Mouse (Mus musculus) E14TG2a.4 (cell line): ENCODE data around the gene Sorbs2.
A peak's percentile ranks its signal among the peaks of the same experiment; 100 is the strongest.

ENCODE experiments used
- H3K27me3 ChIP-seq: 2 replicates; pipeline ENCODE4 v1.6.1; 2014; ENCODE audit warnings: low read length, control low read depth; ENCODE audit not compliant: insufficient read depth
- H3K36me3 ChIP-seq: 2 replicates; pipeline ENCODE4 v1.6.1; 2014; ENCODE audit warnings: low read length, control low read depth; ENCODE audit not compliant: insufficient read depth
- H3K4me1 ChIP-seq: replicated peaks from 2 replicates; pipeline ENCODE4 v1.6.1; 2014; ENCODE audit warnings: low read depth, low read length, control low read depth
- H3K4me3 ChIP-seq: replicated peaks from 2 replicates; pipeline ENCODE4 v1.5.1; 2014; ENCODE audit warnings: mild to moderate bottlenecking, low read length
- H3K9me3 ChIP-seq: 2 replicates; pipeline ENCODE4 v1.6.1; 2014; ENCODE audit warnings: low read length, control low read depth
- CTCF ChIP-seq: conservative IDR thresholded peaks from 2 replicates; pipeline ENCODE4 v1.5.1; 2014; ENCODE audit warnings: low read length
- NANOG ChIP-seq: IDR thresholded peaks from 2 replicates; pipeline ENCODE4 v1.6.1; 2014; ENCODE audit warnings: borderline replicate concordance, low read length, mixed read lengths
- POU5F1 ChIP-seq: IDR thresholded peaks from 2 replicates; pipeline ENCODE4 v1.6.1; 2014; ENCODE audit warnings: low read length, borderline replicate concordance

The Sorbs2 gene

DNA sequence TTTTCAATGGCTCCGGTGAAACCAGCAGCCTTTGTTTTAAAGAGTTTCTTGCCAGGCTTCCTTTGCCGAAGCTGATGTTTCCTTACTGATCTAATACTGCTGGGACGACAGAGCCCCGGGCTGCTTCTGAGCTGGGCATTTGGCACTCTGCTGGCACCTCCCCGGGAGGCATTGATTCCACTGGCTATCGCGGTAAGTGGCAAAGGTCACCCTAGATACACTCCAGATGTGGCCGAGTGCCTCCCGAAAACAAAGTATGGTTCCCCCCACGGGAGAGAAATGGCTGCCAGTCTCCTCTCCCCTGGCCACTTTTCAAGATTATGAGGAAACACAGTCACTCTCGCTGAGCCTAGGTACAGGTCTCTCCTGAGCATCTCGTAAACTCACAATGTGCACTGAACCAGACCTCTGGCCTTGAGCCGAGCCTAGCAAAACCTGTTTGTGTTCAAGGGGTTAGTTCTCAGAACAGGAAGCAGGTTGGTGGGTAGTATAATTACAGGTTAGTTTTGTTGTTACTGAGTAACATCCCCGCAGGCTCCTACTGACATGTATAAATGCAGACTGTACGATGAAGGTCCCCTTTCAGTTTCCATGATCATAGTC, 114.1 kb downstream of the Sorbs2 start:
- H3K4me3 ChIP-seq, result no peak overlapping the region
- H3K9me3 ChIP-seq, result peaks cover 10% of the 10 kb centered on the region
- TF ChIP-seq POU5F1 (no peak), NANOG (no peak), CTCF (no peak)
- peaks cover 19% of the 10 kb centered on the region for H3K27me3 ChIP-seq
- no peaks in the 10 kb centered on the region for H3K4me1 ChIP-seq
- no peaks in the 10 kb centered on the region for H3K36me3 ChIP-seq

DNA sequence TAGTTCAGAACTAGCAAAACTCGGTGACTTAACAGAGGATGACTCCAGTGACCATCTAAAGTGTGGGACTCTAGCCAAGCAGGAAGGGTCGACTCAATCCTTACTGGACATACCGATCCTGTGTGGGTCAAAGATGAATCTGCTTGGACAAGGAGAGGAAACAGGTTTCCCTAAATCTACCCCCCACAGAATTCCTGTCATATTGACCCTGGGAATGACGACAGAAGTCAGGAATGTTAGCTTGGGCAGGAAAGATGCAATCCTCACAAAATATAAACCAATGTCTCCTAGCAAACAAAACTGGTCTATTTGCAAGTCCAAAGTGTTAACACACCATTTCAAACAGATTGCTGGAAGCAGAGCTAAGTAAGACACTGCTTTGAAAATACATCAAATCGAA, 118.8 kb downstream of the Sorbs2 start:
- H3K9me3 ChIP-seq, result peaks cover 10% of the 10 kb centered on the region
- peaks cover 25% of the 10 kb centered on the region for H3K27me3 ChIP-seq
- no peak for TF ChIP-seq NANOG
- no peak for TF ChIP-seq CTCF
- TF ChIP-seq POU5F1, result no peak
- no peak overlapping the region for H3K4me3 ChIP-seq
- H3K4me1 ChIP-seq, result peaks cover 3% of the 10 kb centered on the region; the same call in 1 of the 2 replicates
- H3K36me3 ChIP-seq, result no peaks in the 10 kb centered on the region

DNA sequence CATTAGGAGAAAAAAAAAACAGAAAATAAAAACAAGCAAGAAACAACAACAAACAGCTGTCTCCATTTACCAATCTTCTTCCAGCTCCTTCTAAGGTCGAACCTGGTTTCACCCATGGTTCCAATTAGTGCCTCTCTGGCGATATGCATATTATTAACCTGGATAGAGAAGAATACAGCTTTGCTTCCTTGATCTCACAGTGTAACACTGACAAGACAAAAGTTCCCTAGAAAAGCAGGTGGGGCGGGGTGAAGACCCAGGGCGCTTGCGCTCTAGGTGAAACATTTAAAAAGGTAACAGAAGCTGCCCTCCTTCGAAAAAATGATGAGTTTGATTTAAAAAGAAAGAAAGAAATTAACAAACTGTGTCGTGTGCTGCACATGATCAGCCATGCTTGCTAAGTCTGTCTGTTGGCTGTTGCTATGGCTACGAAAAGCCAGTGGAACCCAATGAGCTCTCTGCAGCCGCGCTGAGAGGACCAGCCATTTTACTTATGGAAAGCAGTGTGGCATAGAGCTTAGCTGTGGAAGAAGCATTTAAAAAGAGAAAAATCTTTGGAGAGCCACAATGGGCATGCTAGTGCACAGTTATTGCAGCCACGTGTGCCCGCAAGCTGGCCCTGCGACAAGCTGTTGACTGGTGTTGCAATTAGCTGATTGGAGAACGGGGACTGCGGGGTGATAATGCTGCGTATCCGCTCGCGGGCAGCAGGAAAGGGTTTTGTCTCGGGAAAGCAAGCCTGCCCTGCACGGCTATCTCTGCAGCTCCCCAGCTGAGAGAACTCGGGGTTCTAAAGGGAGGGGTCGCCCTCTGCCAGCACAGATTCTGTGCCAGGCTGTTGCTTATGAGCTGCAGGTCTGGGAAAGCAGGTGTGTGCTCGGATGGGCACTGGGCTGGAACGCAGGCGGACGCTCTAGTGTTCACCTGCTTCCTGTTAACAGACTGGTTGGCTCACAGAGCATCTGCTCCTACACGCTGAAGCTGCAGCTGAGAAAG, 120.0 kb downstream of the Sorbs2 start:
- peaks cover 10% of the 10 kb centered on the region for H3K9me3 ChIP-seq
- peak overlapping the region; percentile 78 for H3K4me3 ChIP-seq
- H3K27me3 ChIP-seq, result peaks cover 25% of the 10 kb centered on the region
- H3K4me1 ChIP-seq, result peaks cover 3% of the 10 kb centered on the region; the same call in 1 of the 2 replicates
- no peaks in the 10 kb centered on the region for H3K36me3 ChIP-seq
- TF ChIP-seq POU5F1 (no peak), CTCF (no peak), NANOG (no peak)

DNA sequence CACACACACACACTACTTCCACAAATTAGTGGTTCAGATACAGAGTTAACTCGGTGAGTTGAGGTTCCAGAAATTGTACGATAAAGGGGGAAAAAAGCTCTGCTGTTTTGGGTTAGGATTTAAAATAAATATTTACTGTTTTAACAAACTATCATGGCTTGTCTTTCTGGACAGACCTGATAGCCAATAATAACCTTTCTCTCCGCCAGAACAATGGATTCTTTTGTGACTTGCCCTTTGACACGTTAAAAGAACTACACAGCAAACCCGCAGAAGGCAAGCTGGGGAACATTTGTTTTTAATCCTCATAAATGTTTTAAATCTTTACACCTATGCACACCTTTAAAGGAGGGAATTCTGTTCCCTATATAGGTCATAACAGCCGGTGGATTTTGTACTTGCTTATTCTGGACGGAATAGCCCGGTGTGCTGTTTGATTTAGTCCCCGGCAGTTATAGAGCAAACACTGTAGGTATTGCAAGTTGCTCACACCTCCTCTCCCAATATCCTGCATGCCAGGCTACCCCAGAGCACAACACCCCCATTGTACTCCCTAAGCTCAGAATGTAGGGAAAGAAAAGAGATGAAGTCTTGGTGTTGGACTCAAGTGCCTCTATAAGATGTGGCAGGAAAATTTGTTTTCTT, 121.0 kb downstream of the Sorbs2 start:
- H3K4me1 ChIP-seq, result peaks cover 3% of the 10 kb centered on the region; the same call in 1 of the 2 replicates
- H3K27me3 ChIP-seq, result peaks cover 25% of the 10 kb centered on the region
- TF ChIP-seq POU5F1, result no peak
- no peak for TF ChIP-seq NANOG
- no peak for TF ChIP-seq CTCF
- peaks cover 10% of the 10 kb centered on the region for H3K9me3 ChIP-seq
- no peaks in the 10 kb centered on the region for H3K36me3 ChIP-seq
- no peak overlapping the region for H3K4me3 ChIP-seq

DNA sequence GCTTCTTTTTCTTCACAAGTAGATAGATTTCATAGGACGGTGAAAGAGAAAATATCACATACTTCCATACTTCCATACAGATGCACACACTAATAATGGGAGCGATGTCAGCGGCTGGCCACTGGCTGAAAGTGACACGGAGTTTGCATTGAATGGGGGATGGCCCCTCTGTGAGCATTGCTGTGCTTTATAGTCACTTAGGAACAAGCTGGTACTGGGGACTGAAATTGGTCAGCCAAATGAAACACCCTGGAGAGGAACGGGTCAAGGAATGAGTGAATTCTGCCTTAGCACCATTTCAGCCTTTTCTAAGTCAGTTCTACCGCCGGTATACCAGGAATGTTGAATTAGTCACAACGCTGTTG, 121.5 kb downstream of the Sorbs2 start:
- peaks cover 3% of the 10 kb centered on the region; the same call in 1 of the 2 replicates for H3K4me1 ChIP-seq
- H3K4me3 ChIP-seq, result no peak overlapping the region
- H3K36me3 ChIP-seq, result no peaks in the 10 kb centered on the region
- peaks cover 10% of the 10 kb centered on the region for H3K9me3 ChIP-seq
- peaks cover 25% of the 10 kb centered on the region for H3K27me3 ChIP-seq
- TF ChIP-seq CTCF (no peak), POU5F1 (no peak), NANOG (no peak)

DNA sequence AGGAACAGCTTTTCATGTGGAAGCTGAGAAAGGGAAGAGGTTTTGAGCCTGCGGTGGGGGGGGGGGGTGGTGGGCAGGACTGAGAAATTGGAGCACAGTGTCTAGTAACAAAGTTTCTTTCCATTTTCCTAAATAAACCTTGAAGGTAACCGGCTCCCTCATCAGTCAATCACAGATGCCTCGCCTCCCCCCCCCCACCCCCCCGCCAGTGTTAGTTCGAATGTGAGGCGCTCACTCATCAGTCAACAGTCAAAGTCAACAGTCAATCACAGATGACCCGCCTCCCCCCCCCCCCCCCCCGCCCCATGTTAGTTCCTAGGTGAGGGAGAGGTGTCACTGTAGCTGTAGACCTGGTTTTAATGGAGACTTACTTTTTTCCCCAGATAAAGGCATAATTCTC, 123.4 kb downstream of the Sorbs2 start:
- H3K27me3 ChIP-seq, result peaks cover 22% of the 10 kb centered on the region
- peaks cover 3% of the 10 kb centered on the region; the same call in 1 of the 2 replicates for H3K4me1 ChIP-seq
- H3K36me3 ChIP-seq, result no peaks in the 10 kb centered on the region

DNA sequence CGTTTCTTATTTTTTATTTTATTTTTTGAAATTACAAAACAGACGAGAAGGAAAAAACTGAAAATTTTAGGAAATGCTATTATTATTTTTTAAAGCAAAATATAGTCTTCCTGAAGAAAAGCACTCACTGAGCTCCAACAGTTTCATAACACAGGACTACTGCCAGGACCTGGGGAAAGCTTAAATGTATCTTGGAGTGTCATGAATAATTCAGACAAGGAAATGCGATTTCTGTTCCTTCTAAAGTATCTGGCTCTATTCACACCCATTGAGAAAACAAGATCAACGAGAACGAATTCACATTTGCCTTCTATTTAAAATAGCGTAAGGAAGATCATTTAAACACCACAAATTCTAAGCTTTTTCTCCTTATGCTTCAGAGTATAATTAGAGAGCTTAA, 127.6 kb downstream of the Sorbs2 start:
- TF ChIP-seq POU5F1 (no peak), NANOG (no peak), CTCF (no peak)
- H3K9me3 ChIP-seq, result no peaks in the 10 kb centered on the region
- H3K36me3 ChIP-seq, result no peaks in the 10 kb centered on the region
- H3K4me1 ChIP-seq, result no peaks in the 10 kb centered on the region
- no peak overlapping the region for H3K4me3 ChIP-seq
- H3K27me3 ChIP-seq, result 0 out of 2 replicates have a peak, but pooled peaks cover under 1% of the 10 kb centered on the region

More for the DNA sequence above, 123.4 kb downstream of the Sorbs2 start:
- no peaks in the 10 kb centered on the region for H3K9me3 ChIP-seq
- TF ChIP-seq NANOG (no peak), POU5F1 (no peak), CTCF (no peak)
- H3K4me3 ChIP-seq, result no peak overlapping the region

DNA sequence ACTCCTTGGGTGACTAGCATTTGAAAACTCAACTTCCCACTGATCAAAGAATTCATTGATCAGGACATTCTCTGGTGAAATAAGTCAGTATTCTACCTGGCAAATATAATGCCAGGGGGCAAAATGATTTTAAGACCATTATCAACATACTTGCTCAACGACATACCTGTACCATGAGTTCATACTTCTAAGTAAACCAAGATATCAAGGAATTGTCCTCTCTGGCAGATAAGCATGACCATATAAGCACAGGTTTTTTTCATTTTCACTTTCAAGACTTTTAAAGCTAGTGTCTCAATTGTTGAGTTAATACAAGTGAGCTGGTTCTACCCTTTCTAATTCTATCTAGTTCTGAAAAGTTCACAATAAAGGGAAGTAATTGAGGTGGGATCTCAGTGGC, 130.2 kb downstream of the Sorbs2 start:
- no peak for TF ChIP-seq CTCF
- no peak for TF ChIP-seq NANOG
- no peaks in the 10 kb centered on the region for H3K9me3 ChIP-seq
- H3K4me1 ChIP-seq, result no peaks in the 10 kb centered on the region
- H3K4me3 ChIP-seq, result no peak overlapping the region
- H3K27me3 ChIP-seq, result no peaks in the 10 kb centered on the region
- no peaks in the 10 kb centered on the region for H3K36me3 ChIP-seq
